Mouse (Mus musculus) erythroblast, adult 5-6 weeks (primary cell): ENCODE measurements around the gene Mfsd14a. TPM values are rescaled to one million over a fixed set of nuclear protein-coding genes. Genes with fewer than 3 reads are reported as not detected.
A peak's percentile ranks its signal among the peaks of the same experiment; 100 is the strongest.

Experiments used
- ATAC-seq: replicated peaks from 2 replicates; pipeline ENCODE4 v1.8.0; 2016; ENCODE audit warnings: moderate number of reproducible peaks, mild to moderate bottlenecking, moderate TSS enrichment, inconsistent platforms; ENCODE audit not compliant: poor library complexity, low FRiP score, severe bottlenecking
- total RNA-seq, 2 experiments: library from RNA; stranded (forward) in 1 of 2; stranded (reverse) in 1 of 2; fragments of 150-400 nt in 1 of 2; fragments of 200-764, 138-1000 nt in 1 of 2; gene quantifications; 2 replicates each; pipeline versions ENCODE4 v1.2.3 to v1.2.4; 2015 to 2017; ENCODE audit warnings: low replicate concordance in 2 of 2

The Mfsd14a gene
- total RNA-seq, 2 experiments from 2014 or later = 16.7 to 28.4 TPM

DNA sequence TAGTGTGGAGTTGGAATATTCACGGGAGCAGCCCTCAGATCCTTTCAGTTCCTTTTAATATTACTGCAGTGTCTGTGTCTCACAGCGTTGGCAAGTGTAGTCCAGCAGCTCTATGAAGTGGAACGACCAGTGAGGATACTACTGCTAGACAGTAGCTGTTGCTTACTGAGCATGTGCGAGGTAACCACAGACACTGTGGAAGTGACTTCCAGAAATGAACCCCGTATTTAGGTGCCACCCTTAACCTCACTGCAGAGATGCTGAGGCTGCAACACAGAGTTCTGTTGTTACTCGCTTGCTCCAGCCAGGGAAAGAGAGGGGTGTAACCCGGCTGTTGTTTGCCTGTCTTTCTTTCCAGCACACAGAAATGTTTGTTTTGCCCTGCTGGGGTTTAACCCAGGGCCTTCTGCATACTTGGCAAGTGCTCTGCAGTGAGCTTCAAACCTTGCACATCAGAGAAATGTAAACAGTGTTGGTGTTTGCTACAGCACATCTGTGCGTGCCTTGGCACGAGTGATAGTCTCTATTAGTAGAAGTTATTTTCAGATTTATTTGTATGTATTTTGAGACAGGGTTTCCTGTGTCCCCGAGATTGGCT, 48.1 kb downstream of the Mfsd14a start, which contains the start of gene Trmt13:
Gene Trmt13 (minus strand): TSS at position 293 of the 598 bp plus-strand sequence.
- no peak for ATAC-seq

DNA sequence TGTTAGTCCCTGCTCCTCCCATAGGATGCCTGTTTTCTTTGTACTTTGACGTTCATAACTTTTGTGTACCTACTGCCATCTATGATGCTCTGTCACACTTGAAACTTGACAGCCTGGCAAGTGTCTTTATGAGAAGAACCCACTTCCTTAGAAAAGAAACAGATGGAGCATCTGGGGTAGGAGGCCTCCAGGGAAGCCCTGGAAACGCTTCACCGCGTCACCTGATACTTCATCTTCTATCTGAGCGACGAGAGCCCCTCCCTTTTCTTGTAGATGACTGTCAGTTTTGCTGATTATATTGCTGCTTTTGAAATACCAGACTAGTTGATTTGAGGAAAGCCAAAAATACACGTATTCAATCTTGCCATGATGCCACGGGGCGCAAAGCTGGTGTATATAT, 57.9 kb downstream of the Mfsd14a start:
- ATAC-seq = no peak

DNA sequence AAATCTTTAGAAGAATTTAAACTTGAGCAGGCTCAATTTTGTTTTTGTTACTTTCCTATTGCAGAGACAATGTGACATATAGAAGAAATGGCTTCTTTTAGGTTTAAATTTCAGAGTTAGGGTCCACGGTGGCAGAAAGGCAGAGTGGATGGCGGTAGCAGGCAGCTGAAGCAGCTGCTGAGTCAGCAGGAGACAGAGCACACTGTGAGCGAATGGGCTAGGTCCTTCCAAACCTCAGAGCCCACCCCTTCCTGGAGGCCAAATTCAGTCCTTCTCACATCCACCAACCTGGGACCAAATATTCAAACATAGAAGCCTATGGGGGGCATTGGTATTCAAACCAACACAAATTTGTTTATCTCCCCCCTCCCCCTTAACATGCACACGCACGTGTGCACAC, 60.7 kb downstream of the Mfsd14a start:
- no peak for ATAC-seq

DNA sequence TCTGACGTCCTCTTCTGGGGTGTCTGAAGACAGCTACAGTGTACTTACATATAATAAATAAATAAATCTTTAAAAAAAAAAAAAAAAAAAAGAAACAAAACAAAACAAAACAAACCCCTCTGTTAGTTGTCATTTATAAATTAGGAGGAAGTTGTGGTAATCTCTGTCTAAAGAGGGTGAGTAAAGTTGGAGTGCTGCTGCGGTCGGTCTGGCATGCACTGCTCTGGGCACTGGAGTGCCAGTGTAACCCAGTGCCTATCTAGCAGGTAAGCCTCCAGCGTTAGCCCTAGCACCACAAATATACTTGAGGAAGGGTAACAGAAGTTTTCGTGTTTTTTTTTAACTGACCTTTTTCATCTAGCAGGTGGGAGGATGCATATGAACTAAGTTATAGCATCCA, 61.5 kb downstream of the Mfsd14a start:
- ATAC-seq = no peak

DNA sequence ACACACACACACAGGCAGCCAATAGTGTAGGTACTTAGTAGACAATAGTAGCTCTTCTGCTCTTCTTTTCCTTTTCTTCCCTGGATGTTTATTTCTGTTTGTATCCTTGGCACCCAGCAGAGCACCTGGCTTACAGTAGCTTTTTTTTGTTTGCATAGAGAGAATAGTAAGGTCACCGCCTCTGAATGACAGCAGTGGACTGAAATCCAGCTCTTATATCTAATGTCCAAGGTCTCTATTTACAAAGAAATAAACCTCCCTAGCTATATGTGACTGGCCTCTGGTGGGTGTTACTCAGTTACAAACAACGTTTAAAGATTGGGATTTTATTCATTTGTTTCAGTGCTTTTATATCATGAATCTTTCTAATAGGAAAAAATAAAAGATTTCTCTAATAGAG, 62.8 kb downstream of the Mfsd14a start:
- no peak for ATAC-seq

DNA sequence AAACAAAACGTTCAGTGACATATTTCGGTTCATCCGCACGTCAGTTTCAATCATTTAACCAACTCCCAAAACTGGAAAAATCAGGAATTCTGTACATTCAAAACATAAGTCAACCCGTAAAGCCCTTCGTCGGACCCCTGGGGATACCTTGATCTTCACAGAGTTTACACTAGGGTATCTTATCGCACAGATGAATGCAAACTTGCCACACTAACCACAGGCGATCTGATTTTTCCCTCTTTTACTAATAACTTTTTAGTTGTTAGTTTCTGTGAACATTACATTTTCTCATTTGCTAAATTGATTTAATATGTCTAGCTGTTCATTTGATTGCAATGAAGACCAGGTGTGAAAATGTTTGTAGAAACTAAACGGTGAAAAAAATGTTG, 66.9 kb downstream of the Mfsd14a start:
- peak; percentile 6; the same call in 1 of the 2 replicates for ATAC-seq

DNA sequence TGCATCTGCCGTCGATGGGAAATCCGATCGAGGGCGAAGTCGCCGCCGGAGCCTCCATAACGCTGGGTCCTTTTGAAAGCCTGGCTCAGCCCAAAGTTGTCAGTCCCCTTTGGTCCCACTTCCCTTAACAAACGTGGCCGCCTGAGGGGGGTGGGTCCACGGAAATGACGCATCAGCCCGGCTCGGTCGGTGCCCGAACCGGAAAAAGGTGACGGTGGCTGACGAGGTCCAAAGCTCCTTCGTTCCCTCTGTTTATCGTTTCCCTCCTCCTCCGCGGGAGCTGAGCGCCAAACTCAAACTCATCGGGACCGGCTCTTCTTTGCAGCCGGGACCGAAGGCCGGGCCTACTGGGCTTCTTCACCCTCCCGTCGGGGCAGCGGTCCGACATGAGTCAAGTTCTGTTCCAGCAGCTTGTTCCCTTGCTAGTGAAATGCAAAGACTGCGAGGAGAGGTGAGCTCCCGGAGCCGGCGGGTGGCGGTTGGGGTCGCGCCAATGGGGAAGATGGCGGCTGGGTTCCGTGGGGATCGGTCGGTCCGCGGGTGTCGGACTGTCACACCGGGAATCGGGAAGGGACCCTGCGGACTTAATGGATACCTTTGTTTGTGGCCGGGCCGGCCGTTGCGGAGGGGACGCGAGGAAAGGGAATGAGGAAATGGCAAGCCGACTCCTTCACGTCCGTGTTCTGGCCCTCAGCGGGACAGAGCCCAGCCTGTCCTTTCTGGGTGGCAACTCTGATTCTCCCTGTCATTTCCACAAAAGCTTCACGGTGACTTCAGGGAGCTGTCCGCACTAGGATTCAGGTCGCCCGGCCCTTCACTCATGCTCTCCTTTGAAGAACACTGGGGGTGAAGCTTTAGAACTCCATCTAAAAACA, 67.5 kb downstream of the Mfsd14a start, which contains the start of gene Sass6:
Gene Sass6 (plus strand): TSS at position 255 of the 875 bp plus-strand sequence.
- peak; percentile 92 for ATAC-seq

DNA sequence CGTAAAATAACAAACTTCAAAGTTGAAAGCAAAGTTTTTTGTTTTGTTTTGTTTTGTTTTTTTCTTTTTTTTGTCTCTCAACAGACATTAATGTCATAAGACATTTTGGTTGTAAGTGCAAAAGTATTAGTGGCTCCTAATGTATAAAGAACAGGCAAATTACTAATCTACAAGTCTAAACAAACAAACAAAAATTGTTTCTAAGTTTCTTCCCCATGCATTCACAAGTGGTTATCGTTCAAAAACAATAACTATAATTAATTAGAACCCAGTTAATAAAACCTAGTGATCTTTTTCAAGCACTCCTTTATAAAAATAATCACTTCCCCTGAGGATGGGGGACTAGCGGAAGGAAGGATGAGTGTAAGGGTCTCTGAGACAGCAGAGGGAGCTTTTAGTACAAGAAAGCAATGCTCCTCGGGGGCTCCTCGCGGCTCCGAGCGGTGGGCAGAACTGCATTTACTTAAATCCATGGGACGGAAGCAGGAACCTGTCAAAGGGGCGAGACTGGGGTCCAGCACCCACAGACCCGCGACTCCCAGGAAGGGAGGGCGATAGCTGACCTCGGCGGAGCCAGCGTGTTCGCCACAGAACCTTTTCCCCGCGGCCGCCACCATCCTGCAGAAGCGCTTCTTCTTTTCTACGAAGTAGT, 68.3 kb downstream of the Mfsd14a start:
- peak; percentile 70 for ATAC-seq

DNA sequence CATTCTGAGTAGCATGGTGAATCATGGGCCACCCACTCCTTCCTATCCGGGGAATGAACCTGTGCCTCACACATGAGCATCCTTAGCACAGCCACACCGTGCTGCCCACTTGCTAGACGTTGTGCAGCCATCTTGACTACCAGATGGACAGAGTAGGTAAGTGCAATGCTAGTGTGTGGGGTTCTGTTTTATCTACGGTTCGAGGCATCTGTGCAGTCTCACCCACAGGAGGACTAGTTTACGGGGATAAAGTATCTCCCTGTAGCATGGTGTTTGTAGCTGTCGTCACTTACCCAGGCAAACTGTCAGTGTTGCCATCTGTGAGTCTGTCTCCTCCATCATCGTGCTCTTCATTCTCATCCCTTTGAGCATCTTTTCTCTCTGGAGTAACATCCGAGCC, 80.3 kb downstream of the Mfsd14a start:
- ATAC-seq = no peak

Other genes starting within 250 kb of the Mfsd14a start
- gene Cdc14a, start 238.6 kb downstream of the Mfsd14a start, total RNA-seq (2015; ENCODE audit: low replicate concordance) = 16.1 and 16.9 TPM in 2 replicates
- gene Cdc14a, start 238.6 kb downstream of the Mfsd14a start, total RNA-seq (2017; ENCODE audit: low replicate concordance) = 18.0 and 19.7 TPM in 2 replicates
- 1.5 and 13.6 TPM in 2 replicates for gene Rtca, start 154.5 kb downstream of the Mfsd14a start, total RNA-seq (2015; ENCODE audit: low replicate concordance)
- gene Rtca, start 154.5 kb downstream of the Mfsd14a start, total RNA-seq (2017; ENCODE audit: low replicate concordance) = 5.6 and 5.8 TPM in 2 replicates
- gene Dbt, start 149.6 kb downstream of the Mfsd14a start, total RNA-seq (2015; ENCODE audit: low replicate concordance) = 3.3 and 7.9 TPM in 2 replicates
- gene Dbt, start 149.6 kb downstream of the Mfsd14a start, total RNA-seq (2017; ENCODE audit: low replicate concordance) = 3.3 and 10.1 TPM in 2 replicates
- 1.5 and 8.8 TPM in 2 replicates for gene Lrrc39, start 99.7 kb downstream of the Mfsd14a start, total RNA-seq (2015; ENCODE audit: low replicate concordance)
- gene Lrrc39, start 99.7 kb downstream of the Mfsd14a start, total RNA-seq (2017; ENCODE audit: low replicate concordance) = 14.0 and 19.0 TPM in 2 replicates
- gene Sass6, start 67.7 kb downstream of the Mfsd14a start, total RNA-seq (2015; ENCODE audit: low replicate concordance) = 10.7 and 16.3 TPM in 2 replicates
- gene Sass6, start 67.7 kb downstream of the Mfsd14a start, total RNA-seq (2017; ENCODE audit: low replicate concordance) = 19.8 and 31.5 TPM in 2 replicates
- 0.38 and 13.2 TPM in 2 replicates for gene Trmt13, start 48.1 kb downstream of the Mfsd14a start, total RNA-seq (2015; ENCODE audit: low replicate concordance)
- 10.1 and 10.7 TPM in 2 replicates for gene Trmt13, start 48.1 kb downstream of the Mfsd14a start, total RNA-seq (2017; ENCODE audit: low replicate concordance)
- gene Gm43191, start 18.6 kb upstream of the Mfsd14a start, total RNA-seq (2015; ENCODE audit: low replicate concordance) = not detected in 2 replicates
- gene Gm43191, start 18.6 kb upstream of the Mfsd14a start, total RNA-seq (2017; ENCODE audit: low replicate concordance) = 3.5 TPM in 1 of 2 replicates, not detected in the other
- gene Slc35a3, start 50.2 kb upstream of the Mfsd14a start, total RNA-seq (2015; ENCODE audit: low replicate concordance) = 10.7 and 21.3 TPM in 2 replicates
- 16.0 and 17.1 TPM in 2 replicates for gene Slc35a3, start 50.2 kb upstream of the Mfsd14a start, total RNA-seq (2017; ENCODE audit: low replicate concordance)
- gene Agl, start 145.5 kb upstream of the Mfsd14a start, total RNA-seq (2015; ENCODE audit: low replicate concordance) = 3.3 and 4.4 TPM in 2 replicates
- gene Agl, start 145.5 kb upstream of the Mfsd14a start, total RNA-seq (2017; ENCODE audit: low replicate concordance) = 3.9 and 4.2 TPM in 2 replicates
- 6.5 and 11.3 TPM in 2 replicates for gene Frrs1, start 196.8 kb upstream of the Mfsd14a start, total RNA-seq (2015; ENCODE audit: low replicate concordance)
- 5.6 and 9.5 TPM in 2 replicates for gene Frrs1, start 196.8 kb upstream of the Mfsd14a start, total RNA-seq (2017; ENCODE audit: low replicate concordance)